Mouse (Mus musculus): ENCODE measurements around the gene Myo18a. TPM values are rescaled to one million over a fixed set of nuclear protein-coding genes. Genes with fewer than 3 reads are reported as not detected.

Gene Myo18a
- polyA plus RNA-seq, 1 experiment = 57.0 TPM

DNA sequence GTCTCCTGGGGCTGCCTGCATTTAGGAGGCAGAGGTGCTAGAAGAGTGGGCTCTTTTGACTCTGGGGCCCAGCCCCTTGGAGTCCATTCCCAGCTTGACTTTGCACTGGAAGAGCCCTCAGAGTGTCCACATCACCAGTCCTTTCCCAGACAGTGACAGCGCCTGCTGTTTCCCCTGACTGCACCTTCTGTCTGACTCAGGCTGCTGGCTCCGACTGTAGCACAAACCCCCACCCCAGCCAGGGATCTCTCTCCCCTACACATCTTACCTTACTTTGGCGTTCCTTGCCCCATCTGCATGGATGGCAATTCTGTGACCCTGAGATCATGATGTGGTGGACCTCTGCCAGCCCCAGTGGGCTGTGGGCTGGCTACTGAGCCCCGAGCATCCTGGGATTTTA lies 46.2 kb downstream of the Myo18a start:
- Histone ChIP-seq H3ac (ENCODE audit: control insufficient read depth, insufficient read length, low read depth) (no peak overlapping the region), H3K79me2 (ENCODE audit: control insufficient read depth, insufficient read depth) (peaks cover 87% of the 10 kb centered on the region), H3K4me3 (ENCODE audit: insufficient read depth, poor library complexity, severe bottlenecking) (no peak overlapping the region), H3K79me3 (ENCODE audit: low read depth) (peaks cover 24% of the 10 kb centered on the region), H3K27me3 (ENCODE audit: control insufficient read depth, insufficient read depth, insufficient read length) (no peaks in the 10 kb centered on the region), H3K36me3 (ENCODE audit: control insufficient read depth, insufficient read depth) (peaks cover 7% of the 10 kb centered on the region)
- TF ChIP-seq CTCF (IDR thresholded peaks at IDR 0.05; ENCODE audit: control insufficient read depth, insufficient read depth, insufficient read length) (no peak), MAX (IDR thresholded peaks at IDR 0.05) (no peak), USF1 (IDR thresholded peaks at IDR 0.05; ENCODE audit: low read depth) (no peak), MYOG (IDR thresholded peaks at IDR 0.05; ENCODE audit: control insufficient read depth, extremely low read depth, insufficient read length) (no peak), MYOD1 (IDR thresholded peaks at IDR 0.05; ENCODE audit: control insufficient read depth, insufficient read length, low read depth) (no peak), CEBPB (IDR thresholded peaks at IDR 0.05; ENCODE audit: low read depth) (no peak), FOSL1 (IDR thresholded peaks at IDR 0.05; ENCODE audit: insufficient read depth, low read length, poor library complexity, severe bottlenecking) (no peak)

DNA sequence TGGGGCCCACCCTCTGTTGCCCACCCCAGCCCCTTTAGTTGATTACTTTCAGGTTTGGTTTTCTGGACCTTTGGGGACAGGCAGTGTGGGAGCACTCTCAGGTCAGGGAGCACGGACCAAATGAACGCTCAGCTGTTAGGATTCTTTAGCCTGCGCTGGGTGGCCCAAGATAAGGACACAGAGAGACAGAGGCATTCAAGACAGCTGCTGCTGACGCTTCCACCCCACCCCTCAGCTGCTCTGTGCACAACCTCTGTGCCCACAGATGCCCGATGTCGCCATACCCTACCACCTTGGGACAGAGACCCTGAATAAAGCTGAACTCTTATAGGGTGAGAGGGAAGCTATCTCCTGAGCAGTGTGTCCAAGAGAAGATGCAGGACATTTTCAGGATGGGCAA lies 47.0 kb downstream of the Myo18a start:
- Histone ChIP-seq H3K79me3 (ENCODE audit: low read depth) (peaks cover 18% of the 10 kb centered on the region), H3K36me3 (ENCODE audit: control insufficient read depth, insufficient read depth) (peaks cover 7% of the 10 kb centered on the region), H3ac (ENCODE audit: control insufficient read depth, insufficient read length, low read depth) (no peak overlapping the region), H3K79me2 (ENCODE audit: control insufficient read depth, insufficient read depth) (peaks cover 79% of the 10 kb centered on the region), H3K4me3 (ENCODE audit: insufficient read depth, poor library complexity, severe bottlenecking) (no peak overlapping the region), H3K27me3 (ENCODE audit: control insufficient read depth, insufficient read depth, insufficient read length) (no peaks in the 10 kb centered on the region)
- TF ChIP-seq MYOD1 (IDR thresholded peaks at IDR 0.05; ENCODE audit: control insufficient read depth, insufficient read length, low read depth) (peak; percentile 71), USF1 (IDR thresholded peaks at IDR 0.05; ENCODE audit: low read depth) (no peak)

DNA sequence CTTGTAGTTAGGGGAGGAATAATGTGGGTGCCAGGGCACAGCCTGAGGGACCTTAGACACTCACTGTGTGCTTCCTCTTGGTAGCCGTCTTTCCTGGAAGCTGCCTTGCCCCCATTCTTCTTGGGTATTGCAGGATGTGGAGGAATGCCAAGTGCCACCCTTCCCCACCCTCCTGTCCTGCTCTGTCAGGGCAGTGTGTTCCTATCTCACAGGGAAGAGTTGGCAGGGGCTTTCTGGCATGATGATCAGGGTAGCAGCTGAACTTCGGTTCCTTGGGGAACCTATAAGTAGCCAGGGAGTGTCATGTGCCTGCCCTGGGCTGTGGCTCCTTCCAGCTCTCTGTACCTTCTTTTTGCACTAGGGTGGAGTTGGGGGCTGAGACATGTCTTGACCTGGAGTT lies 50.9 kb downstream of the Myo18a start:
- no peak overlapping the region for H3ac ChIP-seq (ENCODE audit: control insufficient read depth, insufficient read length, low read depth)
- H3K79me3 ChIP-seq (ENCODE audit: low read depth) = peaks cover 13% of the 10 kb centered on the region
- peaks cover 49% of the 10 kb centered on the region for H3K79me2 ChIP-seq (ENCODE audit: control insufficient read depth, insufficient read depth)
- TF ChIP-seq USF1 (IDR thresholded peaks at IDR 0.05; ENCODE audit: low read depth) = no peak
- no peak for TF ChIP-seq CEBPB (IDR thresholded peaks at IDR 0.05; ENCODE audit: low read depth)
- no peak for TF ChIP-seq MAX (IDR thresholded peaks at IDR 0.05)
- no peak for TF ChIP-seq FOSL1 (IDR thresholded peaks at IDR 0.05; ENCODE audit: insufficient read depth, low read length, poor library complexity, severe bottlenecking)
- no peak overlapping the region for H3K4me3 ChIP-seq (ENCODE audit: insufficient read depth, poor library complexity, severe bottlenecking)
- H3K27me3 ChIP-seq (ENCODE audit: control insufficient read depth, insufficient read depth, insufficient read length) = no peaks in the 10 kb centered on the region
- peaks cover 18% of the 10 kb centered on the region for H3K36me3 ChIP-seq (ENCODE audit: control insufficient read depth, insufficient read depth)

DNA sequence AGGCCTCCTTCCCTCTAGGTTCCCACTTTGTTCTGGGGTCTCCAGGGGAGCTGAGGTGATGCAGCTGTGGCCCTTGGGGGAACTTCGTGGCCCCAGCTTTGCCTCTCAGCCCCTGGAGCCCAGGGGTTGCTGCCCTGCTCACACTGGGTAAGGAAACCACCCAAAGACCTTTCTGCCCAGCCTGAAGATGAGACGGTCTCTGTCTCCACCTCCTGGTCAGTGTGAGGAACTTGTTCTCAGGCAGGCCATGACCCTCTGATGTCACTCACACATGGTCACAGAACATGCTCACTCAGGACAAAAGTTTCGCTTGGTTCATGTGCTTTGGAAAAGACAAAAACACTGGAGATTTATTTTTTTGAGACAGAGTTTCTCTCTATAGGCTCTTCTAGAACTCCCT lies 53.0 kb downstream of the Myo18a start:
- peaks cover 28% of the 10 kb centered on the region for H3K79me2 ChIP-seq (ENCODE audit: control insufficient read depth, insufficient read depth)
- H3K4me3 ChIP-seq (ENCODE audit: insufficient read depth, poor library complexity, severe bottlenecking) = no peak overlapping the region
- TF ChIP-seq CTCF (IDR thresholded peaks at IDR 0.05; ENCODE audit: control insufficient read depth, insufficient read depth, insufficient read length) (peak; percentile 71), MYOD1 (IDR thresholded peaks at IDR 0.05; ENCODE audit: control insufficient read depth, insufficient read length, low read depth) (no peak)
- H3K27me3 ChIP-seq (ENCODE audit: control insufficient read depth, insufficient read depth, insufficient read length) = no peaks in the 10 kb centered on the region
- H3ac ChIP-seq (ENCODE audit: control insufficient read depth, insufficient read length, low read depth) = no peak overlapping the region
- H3K79me3 ChIP-seq (ENCODE audit: low read depth) = peaks cover 3% of the 10 kb centered on the region
- peaks cover 28% of the 10 kb centered on the region for H3K36me3 ChIP-seq (ENCODE audit: control insufficient read depth, insufficient read depth)

DNA sequence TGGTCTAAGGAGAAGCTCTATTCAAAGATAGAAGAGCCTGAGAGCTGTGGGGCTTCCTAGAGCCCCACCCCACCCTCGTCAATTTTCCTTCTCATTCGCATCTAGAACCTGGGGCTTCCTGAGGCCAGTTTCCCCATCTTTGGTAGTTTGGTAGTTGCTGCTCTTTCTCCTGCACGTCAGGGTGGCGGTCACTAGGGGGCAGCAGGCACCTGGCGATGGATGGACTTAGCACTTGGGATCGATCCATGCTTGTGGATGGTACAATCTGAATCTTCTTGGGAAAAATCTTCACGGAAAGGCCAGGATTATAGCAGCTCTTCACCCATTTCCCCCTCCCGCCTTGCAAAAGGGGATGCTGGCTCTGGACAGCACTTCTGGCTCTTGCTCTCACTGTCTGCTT lies 58.6 kb downstream of the Myo18a start:
- no peaks in the 10 kb centered on the region for H3K27me3 ChIP-seq (ENCODE audit: control insufficient read depth, insufficient read depth, insufficient read length)
- no peaks in the 10 kb centered on the region for H3K79me3 ChIP-seq (ENCODE audit: low read depth)
- H3K36me3 ChIP-seq (ENCODE audit: control insufficient read depth, insufficient read depth) = peaks cover 70% of the 10 kb centered on the region
- H3K79me2 ChIP-seq (ENCODE audit: control insufficient read depth, insufficient read depth) = no peaks in the 10 kb centered on the region
- H3ac ChIP-seq (ENCODE audit: control insufficient read depth, insufficient read length, low read depth) = no peak overlapping the region
- no peak overlapping the region for H3K4me3 ChIP-seq (ENCODE audit: insufficient read depth, poor library complexity, severe bottlenecking)
- TF ChIP-seq MYOG (IDR thresholded peaks at IDR 0.05; ENCODE audit: control insufficient read depth, extremely low read depth, insufficient read length) = no peak
- peak; percentile 66 for TF ChIP-seq CTCF (IDR thresholded peaks at IDR 0.05; ENCODE audit: control insufficient read depth, insufficient read depth, insufficient read length)

DNA sequence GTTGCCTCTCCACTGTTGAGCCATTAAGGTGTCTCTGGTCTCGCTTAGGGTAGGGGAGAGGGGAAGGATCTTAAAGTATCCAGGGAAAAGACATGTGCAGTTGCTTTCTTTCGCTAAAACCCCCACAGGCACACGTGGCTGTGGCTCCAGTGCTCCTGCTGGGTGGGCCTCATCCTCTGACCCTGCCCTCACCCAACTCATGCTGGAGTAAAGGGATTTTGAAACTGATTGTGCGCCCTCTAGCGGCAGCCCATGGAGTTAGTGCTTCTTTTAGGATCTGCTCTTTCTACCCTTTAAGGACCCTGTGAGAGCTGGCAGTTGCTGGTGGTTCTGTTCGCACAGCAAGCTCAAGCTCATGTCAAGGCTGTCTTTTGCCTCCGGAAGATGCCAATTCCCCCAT lies 59.7 kb downstream of the Myo18a start:
- Histone ChIP-seq H3K36me3 (ENCODE audit: control insufficient read depth, insufficient read depth) (peaks cover 79% of the 10 kb centered on the region), H3K27me3 (ENCODE audit: control insufficient read depth, insufficient read depth, insufficient read length) (no peaks in the 10 kb centered on the region), H3K79me2 (ENCODE audit: control insufficient read depth, insufficient read depth) (no peaks in the 10 kb centered on the region), H3K4me3 (ENCODE audit: insufficient read depth, poor library complexity, severe bottlenecking) (no peak overlapping the region), H3K79me3 (ENCODE audit: low read depth) (no peaks in the 10 kb centered on the region), H3ac (ENCODE audit: control insufficient read depth, insufficient read length, low read depth) (no peak overlapping the region)
- TF ChIP-seq CTCF (IDR thresholded peaks at IDR 0.05; ENCODE audit: control insufficient read depth, insufficient read depth, insufficient read length) = peak; percentile 26
- TF ChIP-seq MAX (IDR thresholded peaks at IDR 0.05) = no peak

DNA sequence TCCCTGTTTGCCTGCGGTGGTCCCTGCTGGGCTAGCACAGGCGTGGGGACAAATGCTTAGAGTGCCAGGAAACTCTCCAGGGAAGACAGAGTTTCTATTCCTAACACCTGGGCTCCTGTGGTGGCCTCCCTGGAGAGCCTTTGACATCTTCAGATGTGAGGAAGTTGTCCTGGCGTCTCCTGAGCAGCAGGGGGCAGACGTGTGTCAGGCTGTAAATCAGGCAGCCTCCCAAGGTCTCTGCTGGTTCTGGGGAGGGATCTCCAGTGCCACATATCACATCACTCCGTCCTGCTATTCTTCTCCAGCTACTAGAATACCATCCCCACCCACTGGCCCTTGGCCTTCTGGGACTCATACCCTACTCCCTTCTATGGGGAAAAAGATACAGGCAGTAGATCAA lies 62.8 kb downstream of the Myo18a start:
- Histone ChIP-seq H3ac (ENCODE audit: control insufficient read depth, insufficient read length, low read depth) (no peak overlapping the region), H3K79me3 (ENCODE audit: low read depth) (no peaks in the 10 kb centered on the region), H3K79me2 (ENCODE audit: control insufficient read depth, insufficient read depth) (no peaks in the 10 kb centered on the region), H3K27me3 (ENCODE audit: control insufficient read depth, insufficient read depth, insufficient read length) (no peaks in the 10 kb centered on the region), H3K36me3 (ENCODE audit: control insufficient read depth, insufficient read depth) (peaks cover 78% of the 10 kb centered on the region), H3K4me3 (ENCODE audit: insufficient read depth, poor library complexity, severe bottlenecking) (no peak overlapping the region)
- TF ChIP-seq MYOG (IDR thresholded peaks at IDR 0.05; ENCODE audit: control insufficient read depth, extremely low read depth, insufficient read length) = no peak
- TF ChIP-seq CTCF (IDR thresholded peaks at IDR 0.05; ENCODE audit: control insufficient read depth, insufficient read depth, insufficient read length) = peak; percentile 40
